Mouse (Mus musculus): ENCODE measurements around the gene AI837181.
"Not testable (repeated sequence)": the region's sequence is repeated elsewhere in the genome, so short reads cannot be mapped to it uniquely, and the experiment has no call there.

Gene AI837181

DNA sequence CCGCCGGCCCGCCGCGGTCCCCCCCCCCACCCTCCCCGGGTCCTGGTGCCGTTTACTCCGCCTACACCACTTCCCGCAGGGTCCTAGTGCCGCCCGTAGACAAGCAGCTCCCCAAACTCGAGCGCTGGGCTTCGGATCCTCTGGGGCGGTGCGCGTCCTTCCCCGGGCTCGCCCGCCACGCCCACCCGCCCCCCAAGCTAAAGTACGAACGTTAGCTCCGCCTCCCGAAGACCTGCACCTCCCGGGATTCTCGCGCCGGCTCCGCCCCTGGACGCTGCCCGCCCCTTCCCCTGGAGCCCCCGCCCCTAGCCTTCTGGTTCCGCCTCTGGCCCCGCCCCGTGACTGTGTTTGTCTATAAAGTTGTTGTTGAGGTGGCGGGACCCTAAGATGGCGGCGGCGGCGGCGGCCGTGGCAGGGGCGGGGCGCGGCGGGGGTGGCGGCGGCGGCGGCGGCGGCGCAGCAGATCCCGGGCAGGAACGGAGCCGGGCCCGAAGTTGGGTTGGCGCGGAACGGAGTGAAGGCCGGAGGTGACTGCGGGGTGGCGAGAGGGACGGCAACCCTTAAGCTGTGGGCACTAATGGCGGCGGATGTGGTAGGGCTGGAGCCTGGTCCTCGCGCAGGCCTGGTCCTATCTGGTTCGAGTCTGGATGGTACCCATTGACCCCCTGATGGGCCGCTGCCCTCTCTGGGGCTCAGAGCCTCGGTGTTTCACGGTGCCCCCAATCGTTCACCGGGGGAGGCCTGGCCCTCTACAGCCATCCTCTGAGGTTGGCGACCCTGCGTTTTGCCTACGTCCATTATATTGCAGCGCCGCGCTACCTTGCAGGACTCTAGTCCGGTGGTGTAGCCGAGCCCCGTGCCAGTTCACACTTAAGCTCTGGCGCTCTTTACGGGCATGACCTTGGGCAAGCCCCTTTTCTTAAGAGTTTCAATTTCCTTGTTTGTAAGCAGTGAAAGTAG, at the start of gene AI837181, which contains the start of gene Drap1:
Gene AI837181 (plus strand): TSS at position 363 of the 960 bp plus-strand sequence.
Gene Drap1 (minus strand): TSS at position 198 of the 960 bp plus-strand sequence.
- in situ Hi-C loops (cut with MboI; ENCODE audit: unreplicated experiment in 2 of 2) = loop anchor here (5.0 to 10.0 kb wide), 2 partner anchors 50 to 62 kb away; partner anchors contain the start of gene Mus81 (in 1 of the 2)

DNA sequence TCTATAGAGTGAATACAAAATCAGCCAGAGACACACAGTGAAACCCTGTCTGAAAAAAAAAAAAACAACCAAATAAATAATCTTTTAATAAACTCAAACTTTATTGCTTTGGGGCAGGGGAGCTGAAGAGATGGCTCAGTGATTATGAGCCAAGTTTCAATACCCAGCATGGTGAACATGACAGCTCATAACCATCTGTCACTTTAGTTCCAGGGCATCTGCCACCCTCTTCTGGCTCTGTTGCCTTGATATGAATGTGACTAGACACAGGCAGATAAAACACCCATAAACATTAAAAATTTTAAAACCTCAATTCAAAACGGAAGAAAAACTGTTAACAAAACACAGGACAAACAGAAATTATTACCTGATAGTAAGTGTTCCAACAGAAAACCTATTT, 47.5 kb upstream of the AI837181 start:
- in situ Hi-C loops (cut with MboI; ENCODE audit: unreplicated experiment in 2 of 2) = loop anchor here in 1 of 2 experiments (10.0 kb wide), 1 partner anchor 47 kb away; the partner anchor contains the start of genes AI837181 and Drap1

DNA sequence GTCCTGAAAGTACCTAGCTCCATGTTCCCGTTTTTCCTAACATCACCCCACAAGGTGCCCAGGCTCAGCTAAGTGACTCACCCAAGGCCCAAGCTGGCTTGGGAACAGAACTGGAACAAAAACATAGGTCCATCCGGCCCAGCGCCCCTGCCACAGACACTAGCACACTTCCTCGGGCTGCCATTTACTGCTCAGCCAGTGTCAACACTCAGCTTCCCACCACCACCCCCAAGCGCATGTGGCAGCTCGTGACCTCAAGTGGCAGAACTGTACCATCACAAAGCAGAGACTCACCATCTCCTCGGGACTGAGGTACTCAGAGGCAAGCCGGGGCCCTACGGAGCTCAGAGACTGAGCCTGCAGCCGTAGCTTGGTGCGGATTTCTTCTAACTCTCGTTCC, 41.6 kb upstream of the AI837181 start:
- in situ Hi-C loops (cut with MboI; ENCODE audit: unreplicated experiment in 2 of 2) = no loop called here

DNA sequence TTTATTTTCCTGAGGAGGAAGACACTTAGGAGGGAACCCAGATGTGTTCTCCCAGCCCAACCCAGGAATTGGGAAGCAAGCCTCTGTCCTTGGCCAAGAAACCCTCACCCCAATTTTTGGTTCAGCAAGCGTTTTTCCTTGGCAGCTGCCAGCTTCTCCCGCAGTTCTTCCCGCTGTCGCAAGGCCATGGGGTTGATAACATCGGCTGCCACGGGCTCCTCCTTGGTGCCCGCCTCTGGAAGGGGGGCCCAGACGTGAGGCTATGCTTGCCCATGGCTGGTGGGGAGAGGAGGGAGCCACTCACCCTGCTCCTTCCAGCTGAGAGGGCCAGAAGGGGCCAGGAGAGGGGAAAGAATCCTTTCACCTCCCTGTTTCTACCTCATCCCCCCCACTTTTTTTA, 40.2 kb upstream of the AI837181 start:
- in situ Hi-C loops (cut with MboI; ENCODE audit: unreplicated experiment in 2 of 2) = no loop called here

DNA sequence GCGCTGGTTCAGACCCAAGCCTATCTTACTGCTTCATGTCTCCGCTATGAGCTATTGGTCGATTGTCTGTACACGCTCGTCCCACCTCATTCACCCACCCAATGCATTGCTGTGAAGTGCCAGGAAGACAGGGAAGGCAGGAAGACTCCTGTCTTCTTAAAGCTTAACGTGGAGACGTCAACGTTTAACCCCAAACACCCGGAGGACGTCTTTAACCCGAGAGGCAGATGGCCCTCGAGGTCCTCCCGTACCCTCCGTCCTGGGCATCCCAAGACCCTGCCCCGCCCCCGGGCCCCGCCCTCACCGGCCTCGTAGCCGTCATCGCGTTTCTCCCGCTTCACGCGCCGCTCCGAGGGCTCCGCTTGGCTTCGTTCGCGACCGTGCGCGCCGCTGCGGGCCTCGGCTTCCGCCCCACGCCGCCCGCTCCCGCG, 36.9 kb upstream of the AI837181 start:
- in situ Hi-C loops (cut with MboI; ENCODE audit: unreplicated experiment in 2 of 2) = no loop called here

DNA sequence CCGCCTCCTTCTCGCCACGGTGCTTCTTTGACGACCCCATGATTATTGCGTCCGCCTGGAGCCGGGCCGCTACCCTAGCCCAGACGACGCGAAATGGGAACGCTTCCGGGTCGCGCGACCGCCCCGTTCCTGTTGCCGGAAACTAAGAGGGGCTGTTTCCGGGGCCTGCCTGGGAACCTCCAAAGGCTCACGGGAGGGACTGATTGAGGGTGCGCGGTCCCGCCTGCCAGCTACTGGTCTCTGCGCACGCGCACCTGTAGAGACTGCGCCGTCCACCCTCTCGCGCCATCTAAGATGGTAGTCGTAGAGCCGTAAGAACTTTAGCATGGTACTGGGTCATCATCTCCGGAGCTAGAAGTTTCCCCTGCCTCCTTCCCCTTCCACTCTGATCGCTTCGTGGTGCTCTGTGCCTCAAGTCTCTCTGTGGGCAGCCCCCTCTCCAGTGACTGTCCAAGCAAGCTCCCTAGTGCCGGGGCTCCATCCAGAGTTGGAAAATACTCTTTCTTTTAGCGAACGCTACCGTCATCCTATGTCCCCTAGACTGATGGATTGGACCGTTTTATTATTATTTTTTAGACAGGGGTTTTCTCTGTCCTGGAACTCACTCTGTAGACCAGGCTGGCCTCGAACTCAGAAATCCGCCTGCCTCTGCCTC, 36.2 kb upstream of the AI837181 start, which contains the start of gene Sart1:
Gene Sart1 (minus strand): TSS at position 116 of the 655 bp plus-strand sequence.
- in situ Hi-C loops (cut with MboI; ENCODE audit: unreplicated experiment in 2 of 2) = no loop called here

DNA sequence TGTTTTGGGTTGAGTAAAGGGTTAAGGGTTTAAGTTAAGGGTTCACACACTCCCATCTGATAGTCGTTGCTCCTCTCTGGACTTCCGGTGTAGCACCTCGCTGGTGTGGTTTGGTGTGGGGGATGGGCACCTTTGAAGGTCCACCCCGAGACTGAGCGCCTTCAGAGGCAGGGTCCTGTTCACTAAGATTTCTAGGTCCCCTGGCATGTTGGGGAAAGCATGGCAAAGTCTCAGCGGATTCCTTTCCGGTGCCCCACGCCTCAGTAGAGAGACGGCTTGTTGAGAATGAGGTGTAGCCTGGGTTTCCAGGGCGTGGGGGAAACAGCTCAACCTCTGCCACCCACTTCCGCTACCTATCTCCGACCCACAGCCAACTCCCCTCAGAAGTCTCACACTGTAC, 35.3 kb upstream of the AI837181 start:
- in situ Hi-C loops (cut with MboI; ENCODE audit: unreplicated experiment in 2 of 2) = no loop called here

DNA sequence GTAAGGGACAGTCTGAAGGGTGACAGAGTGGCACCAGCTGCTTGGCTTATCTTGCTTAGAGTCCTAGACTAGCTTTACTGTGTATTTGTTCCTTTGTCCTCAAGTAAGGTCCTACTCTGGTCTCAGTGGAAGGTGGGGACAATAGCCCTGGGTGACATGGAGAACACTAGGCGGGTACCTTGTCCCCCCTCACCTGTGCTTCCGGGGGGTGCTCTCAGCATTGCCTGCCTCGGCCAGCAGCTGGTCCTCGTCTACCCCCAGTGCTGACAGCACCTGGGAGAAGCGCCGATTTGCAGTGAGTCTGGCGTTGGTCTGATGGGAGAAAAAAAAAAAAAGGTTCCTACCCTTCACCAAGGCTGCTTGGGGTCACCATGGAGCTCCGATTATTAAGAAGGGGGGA, 34.5 kb upstream of the AI837181 start:
- in situ Hi-C loops (cut with MboI; ENCODE audit: unreplicated experiment in 2 of 2) = no loop called here

DNA sequence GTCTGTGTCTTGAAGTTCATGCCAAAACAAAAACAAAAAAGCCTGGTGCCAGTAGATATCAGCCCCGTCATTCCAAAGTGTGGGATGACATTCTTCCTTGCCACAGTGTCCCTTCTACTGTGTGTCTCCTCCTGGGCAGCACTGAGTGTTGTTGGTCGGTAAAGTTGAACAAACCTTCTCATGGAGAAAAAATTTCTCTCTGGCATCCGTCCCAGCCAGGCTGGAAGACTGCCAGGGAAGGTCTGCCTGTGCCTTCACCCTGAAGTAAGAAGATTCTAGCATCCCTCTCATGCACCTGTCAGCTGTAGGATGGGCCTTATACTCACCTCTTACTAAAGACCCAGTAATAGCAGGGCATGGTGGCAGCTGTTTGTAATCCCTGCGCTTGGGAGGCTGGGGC, 32.1 kb upstream of the AI837181 start:
- in situ Hi-C loops (cut with MboI; ENCODE audit: unreplicated experiment in 2 of 2) = no loop called here

DNA sequence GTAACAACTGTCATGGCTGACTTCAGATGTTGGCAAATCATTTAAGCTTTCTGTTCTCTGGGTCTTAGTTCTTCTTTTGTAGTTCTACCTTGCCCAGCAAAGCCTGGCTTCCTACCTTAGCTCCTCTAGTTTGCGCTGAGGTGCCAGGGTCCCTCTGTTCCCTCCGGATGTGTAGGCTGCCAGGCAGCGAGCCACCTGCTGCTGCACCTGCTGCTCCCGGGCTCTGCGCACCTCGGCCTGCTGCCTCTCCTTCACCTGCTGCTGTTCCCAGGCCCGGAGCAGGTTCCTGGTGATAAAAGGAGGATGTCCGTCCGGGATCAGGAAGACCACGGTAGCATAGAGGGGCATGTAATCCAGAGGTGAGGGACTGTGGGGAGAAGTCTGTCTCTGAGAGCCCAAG, 30.8 kb upstream of the AI837181 start:
- in situ Hi-C loops (cut with MboI; ENCODE audit: unreplicated experiment in 2 of 2) = no loop called here

DNA sequence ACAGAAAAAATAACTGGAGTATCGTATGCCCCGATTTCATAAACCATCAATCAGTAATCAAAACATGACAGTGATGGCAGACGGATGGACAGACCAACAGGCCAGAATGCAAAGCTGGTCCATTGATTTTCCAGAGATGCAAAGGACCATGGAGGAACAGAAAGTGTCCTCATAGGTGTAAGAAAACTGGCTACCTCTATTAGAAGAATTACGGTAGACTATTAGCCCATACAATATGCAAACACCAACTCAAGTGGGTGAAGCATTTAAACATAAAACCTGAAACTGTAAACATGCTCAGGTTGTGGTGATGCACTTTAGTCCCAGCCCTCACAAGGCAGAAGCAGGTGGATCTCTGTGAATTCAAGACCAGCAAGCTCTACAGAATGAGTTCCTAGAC, 29.6 kb upstream of the AI837181 start:
- in situ Hi-C loops (cut with MboI; ENCODE audit: unreplicated experiment in 2 of 2) = no loop called here

DNA sequence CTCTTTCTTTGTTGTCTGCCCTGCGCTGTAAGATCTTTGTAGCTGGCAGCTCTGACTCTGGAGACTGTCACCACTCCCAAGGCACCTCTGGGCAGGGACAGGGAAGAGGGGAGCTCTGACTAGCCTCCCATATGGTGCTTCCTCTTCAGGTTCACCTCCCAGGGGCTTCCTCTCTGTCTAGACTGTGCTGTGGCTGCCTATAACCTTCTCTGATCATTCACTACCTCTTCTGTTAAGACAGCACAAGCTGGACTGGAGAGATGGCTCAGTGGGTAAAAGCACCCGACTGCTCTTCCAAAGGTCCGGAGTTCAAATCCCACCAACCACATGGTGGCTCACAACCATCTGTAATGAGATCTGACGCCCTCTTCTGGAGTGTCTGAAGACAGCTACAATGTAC, 23.9 kb upstream of the AI837181 start:
- in situ Hi-C loops (cut with MboI; ENCODE audit: unreplicated experiment in 2 of 2) = not testable (repeated sequence)

DNA sequence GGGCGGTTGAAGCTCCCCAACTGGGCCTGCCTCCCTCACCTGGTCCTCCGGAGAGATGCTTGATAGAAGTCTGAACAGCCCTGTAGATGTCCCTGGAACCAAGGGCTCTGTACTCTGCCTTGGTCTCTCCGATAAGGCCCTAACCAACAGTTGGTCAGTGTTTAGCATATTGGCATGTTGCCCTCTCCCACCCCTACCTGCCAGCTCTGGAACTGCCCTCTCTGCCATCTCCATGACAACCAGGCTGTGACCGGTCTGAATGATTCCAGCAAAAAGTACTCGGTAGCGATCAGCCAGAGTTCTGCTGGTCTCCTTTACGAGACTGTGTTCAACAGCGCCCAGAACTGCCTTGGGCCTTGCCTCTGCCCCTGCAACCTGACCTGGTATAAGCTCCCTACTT, 22.7 kb upstream of the AI837181 start, which contains the start of gene Tsga10ip:
Gene Tsga10ip (minus strand): TSS at position 234 of the 400 bp plus-strand sequence.
- in situ Hi-C loops (cut with MboI; ENCODE audit: unreplicated experiment in 2 of 2) = no loop called here

DNA sequence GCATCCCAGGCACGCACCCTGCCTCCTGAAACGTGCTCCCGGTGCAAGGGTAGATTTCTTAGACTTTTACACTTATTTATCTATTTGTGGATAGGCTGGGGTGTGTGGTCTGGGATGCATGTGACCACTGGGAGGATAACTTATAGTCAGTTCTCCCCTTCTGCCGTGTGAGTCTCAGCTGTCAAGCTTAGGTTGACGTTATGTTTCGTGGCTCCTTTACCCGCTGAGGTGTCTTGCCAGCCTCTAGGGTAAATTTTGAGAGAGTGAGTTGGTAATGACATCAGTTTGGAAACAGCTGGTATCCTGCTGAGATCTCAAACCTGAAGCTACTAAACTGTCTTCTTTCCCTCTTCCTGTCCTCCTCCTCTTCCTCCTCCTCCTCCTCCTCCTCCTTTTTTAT, 19.0 kb upstream of the AI837181 start:
- in situ Hi-C loops (cut with MboI; ENCODE audit: unreplicated experiment in 2 of 2) = loop anchor here in 1 of 2 experiments (5.0 kb wide), 1 partner anchor 69 kb away; the partner anchor contains the start of gene Catsper1

DNA sequence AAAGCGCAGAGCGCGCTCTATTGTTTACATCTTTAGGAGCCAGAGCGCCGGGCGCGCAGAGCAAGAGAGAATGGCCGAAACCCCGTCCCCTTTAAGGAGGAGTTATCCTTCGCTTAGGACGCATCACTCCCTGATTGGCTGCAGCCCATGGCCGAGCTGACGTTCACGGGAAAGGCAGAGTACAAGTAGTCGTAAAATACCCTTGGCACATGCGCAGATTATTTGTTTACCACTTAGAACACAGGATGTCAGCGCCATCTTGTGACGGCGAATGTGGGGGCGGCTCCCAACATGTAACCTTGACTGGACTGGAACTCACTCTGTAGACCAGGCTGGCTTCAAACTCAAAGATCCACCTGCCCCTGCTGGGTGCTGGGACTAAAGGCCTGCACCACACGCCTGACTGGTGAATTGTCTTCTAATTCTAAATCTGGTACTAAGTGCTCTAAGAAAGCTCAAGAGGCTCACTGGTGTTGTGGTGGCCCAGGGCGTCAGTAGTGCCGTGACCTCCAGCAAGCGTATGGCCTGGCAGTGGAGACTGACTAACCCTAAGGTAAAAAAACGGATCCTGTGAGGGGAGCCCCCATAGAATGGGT, 18.3 kb upstream of the AI837181 start:
- in situ Hi-C loops (cut with MboI; ENCODE audit: unreplicated experiment in 2 of 2) = loop anchor here in 1 of 2 experiments (5.0 kb wide), 1 partner anchor 69 kb away; the partner anchor contains the start of gene Catsper1

DNA sequence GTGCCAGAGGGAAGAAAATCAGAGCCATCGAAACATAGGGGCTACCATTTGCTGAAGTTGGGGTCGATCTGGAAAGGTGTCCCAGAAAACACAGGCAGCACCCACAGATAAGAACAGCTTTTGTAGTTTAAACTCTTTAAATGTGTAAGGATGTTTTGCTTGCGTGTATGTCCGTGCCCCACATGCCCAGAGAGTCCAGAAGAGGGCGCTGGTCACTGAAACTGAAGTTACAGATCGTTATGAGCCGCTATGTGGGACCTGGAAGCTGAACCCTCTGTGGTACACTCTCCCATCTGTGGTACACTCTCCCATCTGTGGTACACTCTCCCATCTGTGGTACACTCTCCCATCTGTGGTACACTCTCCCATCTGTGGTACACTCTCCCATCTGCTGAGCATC, 17.8 kb upstream of the AI837181 start:
- in situ Hi-C loops (cut with MboI; ENCODE audit: unreplicated experiment in 2 of 2) = loop anchor here in 1 of 2 experiments (5.0 kb wide), 1 partner anchor 70 kb away; the partner anchor contains the start of gene Catsper1

DNA sequence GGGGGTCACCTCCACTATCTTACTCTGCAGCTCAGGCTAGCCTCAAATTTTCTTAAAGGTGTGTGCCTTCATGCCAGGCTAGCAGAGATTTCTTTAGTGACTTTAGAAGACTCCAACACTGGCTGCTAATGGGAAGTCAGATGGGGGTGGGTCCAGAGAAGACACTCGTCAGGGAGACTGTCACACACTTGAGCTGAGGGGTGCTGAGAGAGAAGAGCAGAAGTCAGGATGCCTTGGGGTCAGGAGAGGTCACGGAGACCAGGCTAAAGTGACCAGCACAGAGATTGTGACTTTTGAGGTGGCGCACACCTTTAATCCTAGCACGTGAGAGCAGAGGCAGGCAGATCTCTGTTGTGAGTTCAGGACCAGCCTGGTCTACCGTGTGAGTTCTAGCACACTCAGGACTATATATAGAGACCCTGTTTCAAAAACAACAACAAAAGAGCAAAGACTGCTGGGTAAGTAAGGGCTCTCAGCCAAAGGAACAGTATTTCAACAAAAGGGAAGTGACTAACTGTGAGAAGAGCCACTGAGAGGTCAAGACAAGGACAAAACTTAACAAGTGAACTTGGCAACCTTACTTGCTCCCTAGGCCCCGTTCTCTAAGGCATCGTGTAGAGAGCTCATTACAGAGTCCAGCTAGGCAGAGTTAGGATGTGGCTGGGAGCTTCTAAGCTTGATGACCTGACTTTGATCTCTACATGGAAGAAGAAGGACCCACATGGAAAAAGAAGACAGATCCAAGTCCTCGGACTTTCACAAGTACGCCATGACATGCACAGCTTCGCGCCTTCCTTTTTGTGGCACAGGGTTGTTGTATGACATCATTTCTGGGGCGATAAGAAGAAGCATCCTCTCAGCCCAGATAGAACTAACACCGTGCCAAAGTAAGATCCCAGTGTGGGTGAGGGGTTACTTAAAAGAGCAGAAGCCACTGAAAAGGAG, 16.6 kb upstream of the AI837181 start:
- in situ Hi-C loops (cut with MboI; ENCODE audit: unreplicated experiment in 2 of 2) = loop anchor here in 1 of 2 experiments (5.0 kb wide), 1 partner anchor 71 kb away; the partner anchor contains the start of gene Catsper1

DNA sequence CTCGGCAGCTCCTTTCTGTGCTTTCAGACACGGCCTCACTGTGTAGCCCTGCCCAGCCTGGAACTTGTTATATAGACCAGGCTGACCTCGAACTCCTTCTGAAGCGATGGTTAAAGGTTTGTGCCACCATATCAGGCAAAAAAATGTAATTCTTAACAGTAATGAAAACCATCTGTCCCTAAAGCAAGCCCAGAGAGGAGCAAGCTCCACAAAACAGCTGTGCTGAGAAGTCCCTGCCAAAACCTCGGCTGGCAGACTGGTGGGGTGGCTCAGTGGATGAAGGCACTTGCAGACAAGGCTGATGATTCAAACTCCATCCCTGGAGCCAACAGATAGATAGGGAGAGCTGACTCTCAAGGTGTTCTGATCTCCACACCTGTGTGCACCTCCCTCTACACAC, 15.9 kb upstream of the AI837181 start:
- in situ Hi-C loops (cut with MboI; ENCODE audit: unreplicated experiment in 2 of 2) = loop anchor here in 1 of 2 experiments (5.0 kb wide), 1 partner anchor 72 kb away; the partner anchor contains the start of gene Catsper1

DNA sequence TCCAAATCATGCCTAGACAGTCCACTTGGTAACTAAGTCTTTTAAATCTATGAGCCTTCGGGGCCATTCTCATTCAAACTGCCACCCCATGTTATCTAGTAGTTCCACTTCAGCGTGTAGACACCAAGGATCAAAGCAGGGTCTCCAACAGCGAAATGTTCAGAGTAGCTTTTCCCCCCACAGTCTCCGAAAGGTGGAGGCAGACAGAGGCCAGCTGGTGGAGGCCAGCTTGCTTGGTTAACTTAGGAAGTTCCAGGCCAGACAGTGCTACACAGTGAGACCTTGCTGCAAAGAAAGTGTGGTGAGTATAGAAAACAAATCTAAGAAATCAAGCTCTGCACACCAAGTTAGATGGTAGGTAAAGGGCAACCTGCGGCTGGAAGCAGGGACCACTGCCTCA, 14.3 kb upstream of the AI837181 start:
- in situ Hi-C loops (cut with MboI; ENCODE audit: unreplicated experiment in 2 of 2) = no loop called here

Measured in v-Abl transformed pro-B cells (cell line).